Mouse (Mus musculus) stomach, postnatal 0 days (tissue): ENCODE data around the gene Txnrd2.

ENCODE experiments used
- CTCF ChIP-seq: IDR thresholded peaks from 2 replicates; pipeline ENCODE4 v1.5.1; 2016; ENCODE audit warnings: antibody characterized with exemption, low read depth, mild to moderate bottlenecking, moderate library complexity
- EP300 ChIP-seq: optimal IDR thresholded peaks from 2 replicates; pipeline ENCODE3; 2016; ENCODE audit warnings: antibody characterized with exemption

GRCm38 (mm10) chr16:18411026-18411649, 15.0 kb upstream of the Txnrd2 start:
- no peak for TF ChIP-seq EP300
- no peak for TF ChIP-seq CTCF
